Mouse (Mus musculus): ENCODE results near the gene Fam185a.

GRCm38 (mm10) chr5:21438428-21438827, 13.7 kb downstream of the Fam185a start:
- TF ChIP-seq POLR2A (IDR thresholded peaks at IDR 0.05; ENCODE audit: insufficient read depth, low read length) (no peak), EP300 (IDR thresholded peaks at IDR 0.05; ENCODE audit: insufficient read depth, low read depth, low read length) (no peak), CTCF (IDR thresholded peaks at IDR 0.05; ENCODE audit: low read depth, low read length) (no peak)
